ENCODE assay signal across 9 mouse cellular contexts in genomic region chr19:40586908-40587307, GRCm38 (mm10). TPM values are rescaled to one million over a fixed set of nuclear protein-coding genes. Genes with fewer than 3 reads are reported as not detected.
DNase-seq lines count a peak whose midpoint lies in the region; ATAC-seq and TF ChIP-seq lines count a peak whose summit lies in the region.
"Had no signal": no experiment of that assay in that cellular context is flagged by ENCODE, and none has a peak within 500 bp of the region (broad histone marks: within the 10 kb centered on the region; RNA-seq: fewer than 3 reads in every experiment).

No protein-coding gene starts in this region.

- peak overlapping the region; percentile 70 for H3K4me2 ChIP-seq in embryonic facial prominence, embryonic 11.5 days (ENCODE audit: low read depth, low read length)
- H3K4me2 ChIP-seq in intestine, embryonic 14.5 days (ENCODE audit: low read length): peak overlapping the region; percentile 65
- peak overlapping the region; percentile 82 for H3K4me2 ChIP-seq in midbrain, embryonic 13.5 days (replicated peaks)

- no peak for TF ChIP-seq CTCF in gastrocnemius, adult 2 months (IDR thresholded peaks at IDR 0.05)

- no peak overlapping the region for H3K27ac ChIP-seq in gastrocnemius, adult 2 months
- no peak overlapping the region for H3K27ac ChIP-seq in embryonic facial prominence, embryonic 11.5 days (replicated peaks; ENCODE audit: low read depth, low read length)
- H3K27ac ChIP-seq in intestine, embryonic 14.5 days (ENCODE audit: low read depth): no peak overlapping the region
- no peak overlapping the region for H3K27ac ChIP-seq in midbrain, embryonic 13.5 days

- no peaks in the 10 kb centered on the region; the same call in 1 of the 2 replicates for H3K4me1 ChIP-seq in embryonic facial prominence, embryonic 11.5 days (ENCODE audit: control insufficient read depth, insufficient read depth, low read length)
- peaks cover 12% of the 10 kb centered on the region for H3K4me1 ChIP-seq in intestine, embryonic 14.5 days (replicated peaks; ENCODE audit: control insufficient read depth, insufficient read depth, low read length)
- H3K4me1 ChIP-seq in midbrain, embryonic 13.5 days (replicated peaks): peaks cover 26% of the 10 kb centered on the region

- intact Hi-C loops in gastrocnemius, adult 2 months (cut with DNase I): no loop called here
- intact Hi-C loops in gastrocnemius, postnatal 36 days (cut with DNase I): no loop called here

- H3K9me3 ChIP-seq in embryonic facial prominence, embryonic 11.5 days (replicated peaks; ENCODE audit: control insufficient read depth, low read length): no peaks in the 10 kb centered on the region
- no peaks in the 10 kb centered on the region for H3K9me3 ChIP-seq in intestine, embryonic 14.5 days (ENCODE audit: control insufficient read depth, low read length)
- H3K9me3 ChIP-seq in midbrain, embryonic 13.5 days: no peaks in the 10 kb centered on the region

- 51% methylated on average over 7 of the region's 7 CpGs for WGBS in embryonic facial prominence, embryonic 11.5 days
- 59% methylated on average over 7 of the region's 7 CpGs for WGBS in intestine, embryonic 14.5 days
- 48% methylated on average over 7 of the region's 7 CpGs for WGBS in midbrain, embryonic 13.5 days

- no peak overlapping the region for H3K9ac ChIP-seq in embryonic facial prominence, embryonic 11.5 days (replicated peaks; ENCODE audit: low read length)
- peak overlapping the region; percentile 66; the same call in 1 of the 2 replicates for H3K9ac ChIP-seq in intestine, embryonic 14.5 days (ENCODE audit: low read length)
- H3K9ac ChIP-seq in midbrain, embryonic 13.5 days (replicated peaks): peak overlapping the region; percentile 91

- H3K27me3 ChIP-seq in embryonic facial prominence, embryonic 11.5 days (ENCODE audit: control insufficient read depth, insufficient read depth, low read length): no peaks in the 10 kb centered on the region
- no peaks in the 10 kb centered on the region for H3K27me3 ChIP-seq in intestine, embryonic 14.5 days (replicated peaks; ENCODE audit: control insufficient read depth, insufficient read depth, low read length)
- no peaks in the 10 kb centered on the region for H3K27me3 ChIP-seq in midbrain, embryonic 13.5 days

- H3K4me3 ChIP-seq in gastrocnemius, adult 2 months: peak overlapping the region; percentile 77; the same call in 1 of the 2 replicates
- H3K4me3 ChIP-seq in embryonic facial prominence, embryonic 11.5 days (ENCODE audit: low read depth, low read length): peak overlapping the region; percentile 61; the same call in 1 of the 2 replicates
- H3K4me3 ChIP-seq in intestine, embryonic 14.5 days (ENCODE audit: low read depth, low read length): peak overlapping the region; percentile 74
- peak overlapping the region; percentile 85 for H3K4me3 ChIP-seq in midbrain, embryonic 13.5 days (replicated peaks)

- no peak for DNase-seq in gastrocnemius, adult 2 months
- DNase-seq in gastrocnemius, postnatal 36 days: no peak
- no peak for DNase-seq in embryonic facial prominence, embryonic 11.5 days (ENCODE audit: low spot score)
- DNase-seq in intestine, embryonic 14.5 days (ENCODE audit: low spot score): no peak
- no peak for DNase-seq in natural killer cell, adult 2 months (ENCODE audit: low spot score in 2 of 2)
- DNase-seq in frontal cortex, postnatal 25 days (ENCODE audit: low spot score in 2 of 2): no peak
- no peak for DNase-seq in gastrocnemius, adult 18-20 months (ENCODE audit: low spot score)
- DNase-seq: kidney, postnatal 36 days had no signal

- H3K36me3 ChIP-seq in embryonic facial prominence, embryonic 11.5 days (replicated peaks; ENCODE audit: control insufficient read depth, insufficient read depth, low read depth, low read length): no peaks in the 10 kb centered on the region
- H3K36me3 ChIP-seq in intestine, embryonic 14.5 days (ENCODE audit: control insufficient read depth, insufficient read depth, low read length): peaks cover 23% of the 10 kb centered on the region
- H3K36me3 ChIP-seq in midbrain, embryonic 13.5 days: peaks cover 26% of the 10 kb centered on the region

- no peak for ATAC-seq in embryonic facial prominence, embryonic 11.5 days (replicated peaks; ENCODE audit: insufficient number of reproducible peaks, low FRiP score, low TSS enrichment, low read depth)
- no peak for ATAC-seq in intestine, embryonic 14.5 days (replicated peaks; ENCODE audit: low FRiP score, low TSS enrichment, low read depth)
- no peak for ATAC-seq in midbrain, embryonic 13.5 days

RNA-seq across cellular contexts. Expression of gene Aldh18a1, which starts 1.4 kb away (rescaled TPM):
- total RNA-seq in gastrocnemius, adult 2 months (2021): 1 to 10 TPM; 3.5 to 5.0 TPM
- 1 to 10 TPM; 3.8 to 5.0 TPM for total RNA-seq in gastrocnemius, postnatal 36 days (2021)
- 56.0 and 59.7 TPM in 2 replicates for polyA plus RNA-seq in embryonic facial prominence, embryonic 11.5 days (2014; fragmentation: Nextera tagmentation; extraction: Ambion mirVana)
- polyA plus RNA-seq in intestine, embryonic 14.5 days (2014; fragmentation: Nextera tagmentation; extraction: Ambion mirVana): 119 and 127 TPM in 2 replicates
- 76.2 and 76.4 TPM in 2 replicates for polyA plus RNA-seq in midbrain, embryonic 13.5 days (2015; fragmentation: Nextera tagmentation; extraction: Ambion mirVana)
- 1 to 10 TPM; 1.2 to 2.9 TPM for total RNA-seq in gastrocnemius, adult 18-20 months (2021)

RNA-seq across cellular contexts. Expression of gene Tctn3, which starts 25.1 kb away (rescaled TPM):
- total RNA-seq in gastrocnemius, adult 2 months (2021): 1 to 10 TPM; 2.6 to 2.8 TPM
- 1 to 10 TPM; 1.7 to 2.3 TPM for total RNA-seq in gastrocnemius, postnatal 36 days (2021)
- polyA plus RNA-seq in embryonic facial prominence, embryonic 11.5 days (2014; fragmentation: Nextera tagmentation; extraction: Ambion mirVana): 10.3 and 11.2 TPM in 2 replicates
- 11.8 and 12.7 TPM in 2 replicates for polyA plus RNA-seq in intestine, embryonic 14.5 days (2014; fragmentation: Nextera tagmentation; extraction: Ambion mirVana)
- polyA plus RNA-seq in midbrain, embryonic 13.5 days (2015; fragmentation: Nextera tagmentation; extraction: Ambion mirVana): 12.1 and 13.6 TPM in 2 replicates
- total RNA-seq in gastrocnemius, adult 18-20 months (2021): 1 to 10 TPM; 1.8 to 1.9 TPM

RNA-seq across cellular contexts. Expression of gene Entpd1, which starts 25.3 kb away (rescaled TPM):
- total RNA-seq in gastrocnemius, adult 2 months (2021): 10 to 100 TPM; 10.0 to 12.9 TPM
- 10 to 100 TPM in 1 of 2 experiments, 1 to 10 TPM in 1; 8.9 to 12.9 TPM for total RNA-seq in gastrocnemius, postnatal 36 days (2021)
- 6.1 and 7.9 TPM in 2 replicates for polyA plus RNA-seq in embryonic facial prominence, embryonic 11.5 days (2014; fragmentation: Nextera tagmentation; extraction: Ambion mirVana)
- 10.6 and 11.7 TPM in 2 replicates for polyA plus RNA-seq in intestine, embryonic 14.5 days (2014; fragmentation: Nextera tagmentation; extraction: Ambion mirVana)
- 7.9 and 9.8 TPM in 2 replicates for polyA plus RNA-seq in midbrain, embryonic 13.5 days (2015; fragmentation: Nextera tagmentation; extraction: Ambion mirVana)
- 10 to 100 TPM in 1 of 2 experiments, 1 to 10 TPM in 1; 7.2 to 12.1 TPM for total RNA-seq in gastrocnemius, adult 18-20 months (2021)
